Mouse (Mus musculus) kidney, adult 9 months (tissue): ENCODE results near the gene H60b.
"Not testable (repeated sequence)": the region's sequence is repeated elsewhere in the genome, so short reads cannot be mapped to it uniquely, and the experiment has no call there.

Experiments used
- DNase-seq: peaks from one replicate; pipeline ENCODE4 v3.0.0; 2022

The H60b gene

GRCm38 (mm10) chr10:22165328-22166003, 7.1 kb downstream of the H60b start:
- DNase-seq, result not testable (repeated sequence)

GRCm38 (mm10) chr10:22166025-22166424, 7.6 kb downstream of the H60b start:
- DNase-seq, result not testable (repeated sequence)

- not testable (repeated sequence) for DNase-seq
These were observed 8.7 kb downstream of the H60b start for GRCm38 (mm10) chr10:22167061-22167460.

- not testable (repeated sequence) for DNase-seq
These were observed 10.7 kb downstream of the H60b start for GRCm38 (mm10) chr10:22169116-22169515.

GRCm38 (mm10) chr10:22172431-22173334, 14.3 kb downstream of the H60b start:
- DNase-seq, result not testable (repeated sequence)

- DNase-seq, result not testable (repeated sequence)
These were observed 15.2 kb downstream of the H60b start for GRCm38 (mm10) chr10:22173335-22174189.

GRCm38 (mm10) chr10:22174190-22174487, 15.8 kb downstream of the H60b start:
- not testable (repeated sequence) for DNase-seq

- not testable (repeated sequence) for DNase-seq
These were observed 18.1 kb downstream of the H60b start for GRCm38 (mm10) chr10:22176515-22176914.

GRCm38 (mm10) chr10:22191035-22191434, 32.6 kb downstream of the H60b start:
- DNase-seq, result not testable (repeated sequence)

- not testable (repeated sequence) for DNase-seq
These were observed 43.0 kb downstream of the H60b start for GRCm38 (mm10) chr10:22201352-22201751.

GRCm38 (mm10) chr10:22202784-22203583, 44.6 kb downstream of the H60b start:
- not testable (repeated sequence) for DNase-seq

- DNase-seq, result not testable (repeated sequence)
These were observed 48.1 kb downstream of the H60b start for GRCm38 (mm10) chr10:22206443-22206842.

- DNase-seq, result peak; percentile 53
These were observed 53.8 kb downstream of the H60b start for GRCm38 (mm10) chr10:22212012-22212696.

- peak; percentile 11 for DNase-seq
These were observed 65.3 kb downstream of the H60b start for GRCm38 (mm10) chr10:22223474-22224349.

- no peak for DNase-seq
These were observed 106.7 kb downstream of the H60b start for GRCm38 (mm10) chr10:22265060-22265459.

GRCm38 (mm10) chr10:22270879-22271786, 112.7 kb downstream of the H60b start:
- DNase-seq, result not testable (repeated sequence)

GRCm38 (mm10) chr10:22272914-22273683, 114.7 kb downstream of the H60b start:
- not testable (repeated sequence) for DNase-seq

- DNase-seq, result no peak
These were observed 115.4 kb downstream of the H60b start for GRCm38 (mm10) chr10:22273684-22274305.
